Mouse (Mus musculus): Measurements from ENCODE around the gene Ddc.

GRCm38 (mm10) chr11:11772196-11772595, 125.7 kb downstream of the Ddc start:
- no peak for TF ChIP-seq POLR2A (IDR thresholded peaks at IDR 0.05; ENCODE audit: control insufficient read depth, low read depth, low read length)
- no peak for TF ChIP-seq CTCF (IDR thresholded peaks at IDR 0.05; ENCODE audit: control insufficient read depth, insufficient read depth, insufficient replicate concordance, low read depth, low read length)
